Mouse (Mus musculus) cerebellum, postnatal 36 days (tissue): ENCODE results near the gene Mphosph9.

Experiments
- DNase-seq, 2 experiments: peaks; one replicate each; pipeline ENCODE4 v3.0.0; 2021 to 2022; ENCODE audit warnings: mixed read lengths in 2 of 2

The Mphosph9 gene

DNA sequence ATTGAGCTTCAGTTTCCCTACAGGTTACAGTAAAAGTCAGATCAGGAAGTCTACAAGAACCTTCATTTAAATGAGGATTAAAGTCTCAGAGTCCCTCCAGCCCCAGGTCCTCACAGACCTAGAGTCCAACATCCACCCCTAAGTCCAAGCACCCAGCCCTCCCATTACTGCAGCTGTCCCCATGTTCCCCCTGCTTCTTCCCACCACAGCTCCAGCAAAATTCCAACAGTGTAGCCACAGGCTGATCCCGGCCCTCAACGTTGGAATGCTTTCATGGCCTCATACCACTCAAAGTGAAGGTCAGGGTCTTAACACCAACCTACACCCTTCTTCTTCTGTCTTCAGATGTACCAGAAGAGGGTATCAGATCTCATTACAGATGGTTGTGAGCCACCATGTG lies 116.1 kb downstream of the Mphosph9 start:
- no peak for DNase-seq

GRCm38 (mm10) chr5:124211234-124211633 lies 116.5 kb downstream of the Mphosph9 start:
- peak; percentile 48 to 55 for DNase-seq

- peak; percentile 54 to 63 for DNase-seq
These were observed 117.3 kb downstream of the Mphosph9 start for GRCm38 (mm10) chr5:124210281-124211016.

GRCm38 (mm10) chr5:124209850-124210249 lies 117.9 kb downstream of the Mphosph9 start:
- no peak for DNase-seq

DNA sequence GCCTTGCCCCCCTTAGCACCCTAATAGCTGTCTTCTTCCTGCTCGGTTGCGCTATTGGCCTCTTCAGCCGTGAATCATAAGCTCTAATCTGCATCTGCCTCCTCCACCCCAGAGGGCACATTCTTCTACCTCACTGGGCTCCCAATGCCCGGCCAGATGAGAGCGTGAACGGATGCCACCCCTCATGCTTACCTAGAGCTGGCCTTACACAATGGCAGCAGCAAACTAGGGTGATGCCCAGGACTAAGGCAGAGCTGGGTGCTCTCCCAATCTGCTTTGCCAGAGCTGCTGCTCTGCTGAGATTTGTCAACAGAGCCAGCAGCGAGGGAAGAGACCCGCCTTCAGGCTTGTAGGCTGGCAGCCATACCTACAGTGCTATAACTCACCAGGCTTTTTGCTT lies 119.7 kb downstream of the Mphosph9 start:
- DNase-seq: no peak

DNA sequence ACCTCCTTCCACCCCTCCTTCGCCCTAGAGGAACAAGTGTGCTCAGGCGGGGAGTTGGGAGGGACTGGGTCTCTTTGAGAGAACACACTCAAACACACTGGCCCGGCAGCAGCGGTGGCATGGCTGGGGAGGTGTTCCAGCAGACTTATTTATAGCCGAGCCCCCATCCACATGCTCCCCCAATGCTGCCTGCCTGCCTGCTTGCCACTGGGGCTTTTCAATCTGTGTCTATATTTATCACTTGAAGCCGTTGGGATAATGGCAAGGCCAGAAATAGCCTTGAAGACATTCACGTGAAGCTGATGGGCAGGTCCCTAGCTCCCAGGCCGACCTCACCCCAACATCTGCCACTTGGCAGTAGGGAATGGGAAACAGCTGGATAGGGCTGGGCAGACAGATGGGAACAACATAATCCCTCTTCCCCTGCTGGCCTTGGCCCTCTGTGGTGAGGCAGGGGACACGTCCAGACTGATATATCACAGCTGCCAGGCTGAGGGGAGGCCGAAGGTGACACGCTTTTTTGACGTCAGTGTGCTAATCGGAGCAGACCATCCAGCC lies 121.2 kb downstream of the Mphosph9 start:
- DNase-seq: no peak

DNA sequence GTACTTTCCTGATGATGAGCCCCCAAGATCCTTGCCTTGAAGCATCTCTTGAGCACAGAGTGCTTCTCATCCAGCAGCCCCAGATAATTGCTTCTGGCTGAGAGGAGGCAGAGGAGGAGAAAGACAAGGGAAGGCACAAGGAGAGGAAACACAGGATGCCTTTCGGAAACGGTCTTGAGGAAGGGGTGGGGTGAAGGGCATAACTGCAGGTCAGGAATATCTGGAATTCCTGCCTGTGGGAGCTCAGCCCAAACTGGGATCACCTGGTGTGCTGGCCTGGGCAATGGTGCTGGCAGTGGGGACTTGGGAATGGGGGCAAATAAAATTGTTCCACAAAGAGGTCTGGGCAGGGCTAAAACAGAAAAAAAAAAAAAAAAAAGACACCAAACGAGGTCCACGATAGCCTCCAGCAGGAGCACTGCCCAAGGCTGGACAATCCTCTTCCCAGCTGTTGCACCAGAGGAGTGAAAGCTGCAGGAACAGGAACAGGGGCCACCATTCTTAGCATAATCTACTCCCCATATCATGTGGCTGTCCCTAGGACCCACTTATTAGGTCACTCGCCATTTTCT lies 121.9 kb downstream of the Mphosph9 start:
- DNase-seq: no peak

DNA sequence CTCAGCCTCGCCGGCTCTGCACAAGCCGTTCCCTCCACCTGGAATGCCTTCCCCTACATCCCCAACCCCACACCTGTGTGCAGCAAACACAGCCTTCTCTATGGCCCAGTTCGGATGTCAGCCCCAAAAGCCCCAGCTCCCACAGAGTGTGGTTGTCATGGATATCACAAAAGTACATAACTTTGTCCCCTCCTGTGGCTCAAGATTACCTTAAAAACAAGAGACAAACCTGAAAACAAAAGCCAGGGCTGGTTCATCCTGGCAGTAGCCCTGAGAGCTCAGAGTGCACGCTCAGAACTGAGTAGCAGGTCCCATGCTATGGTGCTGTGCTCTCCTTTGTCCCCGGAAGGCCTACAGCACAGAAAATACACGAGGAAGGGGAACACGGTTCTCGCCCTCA lies 122.6 kb downstream of the Mphosph9 start:
- DNase-seq: no peak

DNA sequence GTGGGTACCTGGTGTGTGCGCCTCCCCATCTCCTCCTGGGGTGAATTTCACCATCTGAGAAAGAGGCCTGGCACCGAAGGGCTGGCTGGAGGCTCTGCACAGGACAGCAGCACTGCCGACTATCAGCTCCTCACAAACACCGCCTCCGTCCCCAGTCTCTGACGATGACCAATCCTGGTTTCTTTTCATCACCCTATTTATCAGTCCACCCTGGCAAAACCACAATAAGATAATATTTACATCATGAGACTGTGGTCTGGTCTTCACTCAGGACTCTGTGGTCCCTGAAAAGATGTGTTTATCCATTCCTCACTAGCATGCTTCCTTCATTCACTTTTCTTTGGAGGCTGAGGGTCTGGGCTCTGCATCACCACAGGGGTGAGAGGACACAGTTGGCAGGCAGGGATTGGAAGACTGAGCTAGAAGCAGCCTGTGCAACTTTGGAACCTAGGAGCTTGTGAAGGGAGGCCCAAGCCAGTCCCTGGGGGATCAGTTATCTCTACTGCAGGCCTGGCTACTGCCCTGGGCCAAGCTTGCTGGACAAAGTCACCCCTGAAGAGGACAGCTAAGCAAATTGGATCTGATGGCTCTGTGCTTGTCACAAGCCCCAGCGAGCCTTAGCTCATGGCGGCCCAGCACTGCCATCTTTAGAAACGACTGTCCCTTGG lies 123.5 kb downstream of the Mphosph9 start:
- no peak for DNase-seq

- no peak for DNase-seq
These were observed 124.5 kb downstream of the Mphosph9 start for GRCm38 (mm10) chr5:124203251-124203650.

DNA sequence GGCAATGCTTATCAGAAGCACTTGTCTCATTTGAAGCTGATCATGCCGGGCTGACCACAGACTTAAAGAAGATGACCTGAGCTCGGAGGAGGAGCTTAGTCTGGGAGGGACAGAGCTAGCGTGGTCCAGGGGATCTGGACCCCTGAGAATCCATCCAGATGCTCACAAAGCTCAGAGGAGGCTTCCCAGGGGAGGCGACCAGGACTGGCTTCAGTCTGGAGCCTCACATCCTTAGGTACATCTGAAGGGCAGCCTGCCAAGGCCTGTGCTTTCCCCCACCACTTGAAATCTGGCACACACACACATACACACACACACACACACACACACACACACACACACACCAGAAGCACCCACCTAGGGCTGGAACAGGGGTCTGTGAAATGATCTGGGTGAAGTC lies 125.7 kb downstream of the Mphosph9 start:
- DNase-seq: no peak

GRCm38 (mm10) chr5:124201564-124201963 lies 126.2 kb downstream of the Mphosph9 start:
- no peak for DNase-seq
